Mouse (Mus musculus) liver, postnatal 0 days (tissue): ENCODE measurements around the gene Hyou1.

ENCODE experiments used
- CTCF ChIP-seq: sonication (generic); IDR thresholded peaks from 2 replicates; pipeline ENCODE4 v1.5.1; 2016; ENCODE audit warnings: antibody characterized with exemption, low read depth
- EP300 ChIP-seq: IDR thresholded peaks from 2 replicates; pipeline ENCODE4 v1.6.1; 2016; ENCODE audit warnings: antibody characterized with exemption, low read depth, mild to moderate bottlenecking

- TF ChIP-seq EP300, result no peak
- no peak for TF ChIP-seq CTCF
Observed at GRCm38 (mm10) chr9:44347166-44347565, 32.1 kb upstream of the Hyou1 start.
